Mouse (Mus musculus) MEL-GATA-1-ER (cell line): Measurements from ENCODE around the gene Fn3krp.

ENCODE experiments used
- DNase-seq: peaks from one replicate; pipeline ENCODE4 v3.0.0-alpha.2; 2012; ENCODE audit warnings: low read depth; ENCODE audit errors: extremely low read depth

Gene Fn3krp

DNA sequence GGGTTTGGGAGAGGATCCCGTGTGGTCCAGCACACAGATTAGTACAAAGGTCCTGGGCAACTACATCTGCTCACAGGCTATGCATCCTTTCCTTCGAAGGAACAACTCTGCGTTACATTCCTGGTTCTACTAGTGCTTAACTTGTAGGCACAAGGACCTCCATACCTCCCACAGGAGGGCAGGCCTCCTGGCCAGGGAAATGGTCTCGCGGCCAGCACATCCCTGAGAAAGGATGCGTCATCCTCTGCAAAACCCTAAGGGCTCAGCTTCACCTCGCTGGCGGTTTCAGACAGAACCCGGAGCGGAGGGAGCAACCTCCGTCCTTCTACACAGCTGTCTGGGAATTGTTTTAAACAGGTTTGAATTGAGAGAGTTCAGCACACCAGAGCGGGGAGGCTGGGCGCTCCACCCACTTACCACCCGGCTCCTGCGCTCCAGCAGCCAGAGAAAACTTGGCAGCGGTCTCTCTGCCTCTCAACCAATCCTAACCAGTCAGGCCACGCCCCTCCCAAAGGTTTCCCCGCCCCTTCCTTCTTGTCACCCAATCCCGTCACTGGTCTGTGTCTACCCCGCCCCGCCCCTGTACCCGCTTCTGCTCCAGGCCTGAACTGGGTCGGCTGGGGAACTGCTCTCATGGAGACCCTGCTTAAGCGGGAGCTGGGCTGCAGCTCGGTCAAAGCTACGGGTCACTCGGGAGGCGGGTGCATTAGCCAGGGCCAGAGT, at the start of gene Fn3krp:
Gene Fn3krp (plus strand): TSS at position 572 of the 723 bp plus-strand sequence.
- DNase-seq = peak; percentile 95

GRCm38 (mm10) chr11:121373305-121373704, 47.9 kb upstream of the Fn3krp start:
- DNase-seq = no peak

DNA sequence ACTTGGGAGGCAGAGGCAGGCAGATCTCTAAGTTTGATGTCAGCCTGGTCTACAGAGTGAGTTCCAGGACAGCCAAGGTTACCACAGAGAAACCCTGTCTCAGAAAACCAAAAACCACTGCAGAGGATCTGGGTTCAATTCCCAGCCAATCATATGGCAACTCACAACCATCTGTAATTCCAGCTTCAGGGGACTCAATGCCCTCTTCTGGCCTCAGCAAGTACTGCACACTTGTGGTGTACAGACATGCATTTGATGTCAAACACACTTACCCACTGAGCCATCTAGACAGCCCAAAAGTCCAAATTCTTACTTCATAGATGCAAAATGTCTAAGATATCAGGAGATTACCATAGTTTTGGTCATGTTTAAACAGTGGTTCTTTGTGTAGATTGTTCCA, 42.6 kb upstream of the Fn3krp start:
- DNase-seq = no peak

- DNase-seq = no peak
Observed at GRCm38 (mm10) chr11:121380294-121380693, 40.9 kb upstream of the Fn3krp start.

DNA sequence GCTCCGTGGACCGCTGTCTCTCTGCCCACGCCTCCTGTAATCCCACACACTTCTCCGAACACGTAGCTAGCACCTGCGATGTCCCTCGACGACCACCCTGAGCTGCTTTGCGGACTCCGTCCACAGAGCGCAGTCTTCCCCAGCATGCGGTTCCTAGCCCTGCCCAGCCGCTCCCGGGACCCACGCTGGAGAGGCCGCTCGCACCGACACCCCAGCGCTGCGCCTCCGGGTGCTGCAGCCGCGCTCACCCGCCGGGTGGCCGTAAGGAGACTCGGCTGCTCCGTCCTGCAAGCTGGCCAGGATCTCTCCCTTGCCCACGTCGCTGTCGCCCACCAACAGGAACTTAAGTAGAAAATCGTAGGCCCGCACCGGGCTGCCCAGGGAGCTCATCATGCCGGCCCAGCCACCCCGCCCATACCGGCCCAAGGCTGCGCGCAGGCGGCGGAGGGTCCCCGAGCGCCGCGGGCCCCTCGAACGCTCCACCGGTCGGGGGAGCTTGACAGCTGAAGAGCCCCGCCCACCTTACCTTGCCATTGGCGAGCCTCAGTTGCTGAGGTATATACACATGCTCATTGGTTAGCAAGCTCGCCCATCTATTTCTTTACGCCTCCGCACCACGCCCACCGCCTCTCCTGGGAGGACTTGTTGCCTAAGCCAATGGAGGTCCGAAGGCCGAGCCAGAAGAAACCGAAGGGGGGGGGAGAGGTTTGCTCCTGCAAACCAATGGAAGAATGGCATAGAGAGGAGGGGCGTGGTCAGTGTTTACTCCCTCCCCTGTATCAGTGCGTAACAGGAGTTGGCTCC, 33.2 kb upstream of the Fn3krp start, which contains the start of gene Rab40b:
Gene Rab40b (minus strand): TSS at position 502 of the 804 bp plus-strand sequence.
- DNase-seq = peak; percentile 90

- no peak for DNase-seq
Observed at GRCm38 (mm10) chr11:121388554-121388945, 32.7 kb upstream of the Fn3krp start.

DNA sequence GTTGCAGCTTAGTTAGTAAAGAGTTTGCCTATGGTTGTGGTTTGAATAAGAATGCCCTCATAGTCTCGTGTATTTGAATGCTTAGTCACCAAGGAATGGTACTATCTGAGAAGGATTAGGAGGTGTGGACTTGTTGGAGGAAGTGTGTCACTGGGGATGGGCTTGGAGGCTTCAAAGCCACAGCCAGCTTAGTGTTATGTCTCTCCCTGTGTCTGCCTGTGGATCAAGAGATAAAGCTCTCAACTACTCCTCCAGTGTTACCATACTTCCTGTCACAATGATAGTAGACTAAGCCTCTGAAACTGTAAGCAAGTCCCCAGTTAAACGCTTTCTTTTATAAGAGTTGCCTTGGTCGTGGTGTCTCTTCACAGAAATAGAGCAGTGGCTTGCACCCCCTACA, 30.4 kb upstream of the Fn3krp start:
- peak; percentile 85 for DNase-seq

DNA sequence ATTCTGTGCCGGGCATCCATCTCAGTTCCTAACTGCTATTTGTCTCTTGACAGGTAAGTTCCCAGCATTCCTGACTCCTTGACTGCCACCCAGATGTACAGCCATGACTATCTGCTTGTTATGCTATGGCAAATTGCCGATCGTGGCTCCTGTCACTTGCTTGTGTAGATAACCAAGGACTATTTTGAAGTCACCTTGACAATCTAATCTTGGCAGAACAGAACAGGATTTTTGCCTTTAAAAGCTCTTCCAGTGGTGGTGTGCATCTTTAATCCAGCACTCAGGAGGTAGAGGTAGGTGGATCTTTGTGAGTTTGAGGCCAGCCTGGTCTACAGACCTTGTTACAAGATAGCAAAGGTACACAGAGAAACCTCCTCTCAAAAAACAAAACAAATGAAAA, 28.8 kb upstream of the Fn3krp start:
- DNase-seq = no peak

GRCm38 (mm10) chr11:121407366-121408155, 13.6 kb upstream of the Fn3krp start:
- no peak for DNase-seq

DNA sequence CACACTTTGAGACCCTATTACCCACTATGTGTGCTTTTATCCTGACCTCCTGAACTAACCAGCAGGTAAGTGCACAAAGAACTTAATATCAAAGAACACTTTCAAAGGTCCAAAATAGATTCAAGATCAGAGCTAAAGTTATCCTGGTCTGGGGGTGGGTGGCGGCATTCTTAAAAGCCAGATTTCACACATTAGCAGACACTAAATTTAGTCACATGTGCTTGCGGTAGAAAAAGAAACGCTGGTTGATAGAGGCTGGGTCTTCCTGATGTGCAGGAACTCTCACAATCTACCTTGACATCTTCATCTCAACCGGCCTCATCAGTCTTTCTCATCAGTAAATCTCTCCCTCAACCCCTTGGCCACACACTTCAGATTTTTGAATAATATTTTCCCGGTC, 6.4 kb upstream of the Fn3krp start:
- no peak for DNase-seq

- DNase-seq = no peak
Observed at GRCm38 (mm10) chr11:121415351-121415750, 5.8 kb upstream of the Fn3krp start.

DNA sequence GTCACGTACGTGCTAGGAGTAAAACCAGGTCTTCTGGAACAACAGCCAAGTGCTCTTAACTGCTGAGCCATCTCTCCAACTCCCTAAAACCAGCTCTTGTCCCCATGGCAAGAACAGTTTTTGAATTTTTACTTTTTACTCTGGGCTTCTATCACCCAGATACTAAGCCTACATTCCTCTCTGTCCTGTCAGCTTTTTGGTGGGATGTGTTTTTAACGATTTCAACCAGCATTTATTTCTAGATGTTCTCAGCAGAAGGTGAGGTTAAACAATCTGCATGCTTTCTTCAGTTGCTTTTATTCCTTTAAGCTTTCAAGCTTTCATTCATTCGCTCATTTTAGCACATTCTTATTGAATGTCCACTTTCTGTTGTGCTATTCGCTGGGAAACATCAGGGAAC, 3.2 kb upstream of the Fn3krp start:
- no peak for DNase-seq

DNA sequence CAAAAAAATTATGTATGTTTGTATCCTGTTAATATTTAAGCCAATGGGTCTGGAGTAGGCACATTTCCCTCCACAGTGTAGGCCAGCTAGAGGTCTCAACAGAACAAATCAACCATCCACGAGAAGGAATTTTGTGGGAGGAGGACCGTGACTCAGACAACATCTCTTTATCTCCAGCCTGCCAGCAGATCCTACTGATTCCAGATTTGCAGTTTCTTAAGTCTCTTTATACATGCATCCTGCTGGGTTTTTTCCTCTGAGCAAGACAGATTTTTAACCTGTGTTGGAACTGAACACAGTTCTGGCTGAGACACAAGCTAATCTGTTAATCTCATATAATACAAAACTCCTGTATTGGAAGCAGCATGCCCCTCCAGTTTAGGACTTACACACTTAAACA, 2.3 kb upstream of the Fn3krp start:
- DNase-seq = no peak

GRCm38 (mm10) chr11:121420379-121420778, 822 bp upstream of the Fn3krp start:
- peak; percentile 66 for DNase-seq

- no peak for DNase-seq
Observed at GRCm38 (mm10) chr11:121421553-121422173, 462 bp downstream of the Fn3krp start.

GRCm38 (mm10) chr11:121433397-121433796, 12.2 kb downstream of the Fn3krp start:
- DNase-seq = no peak

DNA sequence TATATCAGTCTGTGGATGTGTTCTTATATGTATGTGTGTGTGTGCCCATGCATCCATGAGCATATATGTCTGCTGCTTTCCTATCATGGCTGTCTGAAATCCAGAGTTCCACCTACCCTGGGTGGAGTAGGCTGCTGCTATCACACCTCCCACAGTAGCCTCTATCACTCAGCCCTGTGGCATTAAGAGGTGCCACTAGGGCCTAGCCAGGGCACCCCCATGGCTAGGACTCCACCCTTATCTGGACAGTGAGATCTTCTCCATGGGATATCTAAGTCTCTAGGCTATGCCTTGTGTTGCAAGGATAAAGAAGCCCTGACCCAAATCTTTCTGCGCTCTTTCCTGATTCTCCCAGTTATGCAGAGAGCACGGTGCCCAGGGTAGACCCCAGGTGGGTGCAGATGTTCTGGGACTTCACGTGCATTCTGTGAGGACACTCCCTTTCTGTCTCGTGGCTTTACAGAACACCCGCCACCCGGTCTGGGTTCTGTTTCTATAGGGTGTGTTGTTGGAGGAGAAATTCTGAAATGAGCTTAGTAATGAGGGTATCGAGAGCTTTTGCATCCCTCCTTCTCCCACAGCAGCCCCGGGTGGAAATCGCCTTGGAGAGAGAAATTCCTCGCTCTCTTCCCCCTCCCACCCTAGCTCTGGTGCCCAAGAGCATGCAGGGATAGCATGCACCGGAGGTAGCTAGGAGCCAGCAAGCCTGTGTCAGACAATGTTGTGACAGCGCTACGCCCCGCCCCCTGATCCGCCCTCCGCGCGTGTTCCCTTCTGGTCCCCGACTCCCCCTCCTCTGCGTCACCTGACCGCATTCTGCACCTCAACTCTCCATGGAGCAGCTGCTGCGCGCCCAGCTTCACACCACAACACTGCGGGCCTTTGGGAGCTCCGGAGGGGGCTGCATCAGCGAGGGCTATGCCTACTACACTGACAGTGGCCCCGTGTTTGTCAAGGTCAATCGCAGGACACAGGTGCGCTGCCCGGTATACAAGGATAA, 13.3 kb downstream of the Fn3krp start, which contains the start of gene Fn3k:
Gene Fn3k (plus strand): TSS at position 758 of the 1,000 bp plus-strand sequence.
- peak; percentile 62 for DNase-seq

DNA sequence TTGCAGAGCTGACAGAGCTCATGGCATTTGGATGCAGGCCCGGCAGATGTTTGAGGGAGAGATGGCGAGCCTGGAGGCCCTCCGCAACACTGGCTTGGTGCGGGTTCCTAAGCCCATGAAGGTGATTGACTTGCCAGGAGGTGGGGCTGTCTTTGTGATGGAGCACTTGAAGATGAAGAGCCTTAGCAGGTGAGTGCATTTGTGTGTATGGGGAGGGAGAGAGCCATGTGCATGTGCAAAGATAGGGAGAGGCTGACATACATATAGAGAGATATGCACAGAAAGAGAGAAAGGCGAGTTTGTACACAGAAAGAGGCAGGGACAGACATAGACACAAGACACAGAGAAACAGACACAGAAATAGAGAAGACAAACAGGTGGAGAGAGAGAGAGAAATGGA, 16.0 kb downstream of the Fn3krp start:
- no peak for DNase-seq

GRCm38 (mm10) chr11:121439686-121440292, 18.6 kb downstream of the Fn3krp start:
- no peak for DNase-seq

GRCm38 (mm10) chr11:121441653-121442052, 20.5 kb downstream of the Fn3krp start:
- DNase-seq = no peak
